Mouse (Mus musculus) cerebellum, adult 9-11 months (tissue): ENCODE results near the gene Ces1d.

Experiments
- DNase-seq: peaks from one replicate; pipeline ENCODE4 v3.0.0; 2022

Ces1d gene

DNA sequence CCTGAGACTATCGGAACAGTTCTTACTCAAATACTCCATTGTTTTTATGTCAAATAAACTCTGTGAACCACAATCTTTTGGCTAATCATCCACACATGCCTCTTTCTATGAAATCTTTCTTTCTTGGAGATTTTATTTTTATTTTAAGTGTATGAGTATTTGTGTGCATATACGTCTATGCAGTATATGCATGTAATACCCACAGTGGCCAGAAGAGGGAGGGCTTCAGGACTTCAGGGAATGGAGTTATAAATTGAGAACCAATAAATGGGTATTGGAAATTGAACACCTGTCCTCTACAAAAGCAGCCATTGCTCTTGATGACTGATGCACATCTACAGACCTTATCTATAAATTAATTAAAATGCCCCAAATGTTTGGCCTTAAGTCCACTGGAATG lies 65.4 kb downstream of the Ces1d start:
- DNase-seq: no peak

DNA sequence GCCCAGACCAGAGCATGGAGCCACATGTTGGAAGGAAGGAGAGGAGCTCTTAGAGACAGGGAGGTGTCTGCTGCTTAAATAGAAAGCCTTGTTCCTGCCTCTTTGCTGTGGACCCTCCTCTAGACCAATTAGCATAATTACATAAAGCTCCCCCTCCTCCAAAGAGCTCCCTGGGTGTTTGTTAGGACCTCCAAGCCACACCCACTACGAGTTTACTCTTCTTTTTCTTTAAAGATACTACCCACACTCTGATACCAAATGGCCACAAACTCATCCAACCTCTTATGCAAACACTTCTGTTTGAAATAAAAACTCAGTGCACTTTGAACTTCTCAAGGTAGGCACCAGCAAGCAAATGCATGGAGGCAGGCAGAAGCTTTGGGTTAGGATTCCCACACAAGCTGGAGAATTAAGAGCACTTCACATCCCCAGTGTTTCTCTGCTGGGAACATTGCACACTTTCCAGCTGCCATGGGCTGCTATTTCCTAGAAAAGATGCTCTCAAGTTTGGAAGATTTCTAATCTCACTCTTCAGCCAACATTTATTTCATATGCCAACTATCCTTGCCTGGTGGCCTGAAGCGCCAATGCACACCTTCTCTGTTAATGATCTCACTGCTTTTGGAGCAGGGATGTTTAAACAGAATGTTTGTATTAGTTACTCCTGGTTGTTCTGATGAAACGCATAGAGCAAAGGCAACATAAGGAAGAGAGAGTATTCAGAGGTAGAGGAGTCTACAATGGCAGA lies 66.2 kb downstream of the Ces1d start, which contains the start of gene Ces1c:
Gene Ces1c, minus strand, starts transcription at position 51 of the 748 bp plus-strand sequence.
- no peak for DNase-seq

DNA sequence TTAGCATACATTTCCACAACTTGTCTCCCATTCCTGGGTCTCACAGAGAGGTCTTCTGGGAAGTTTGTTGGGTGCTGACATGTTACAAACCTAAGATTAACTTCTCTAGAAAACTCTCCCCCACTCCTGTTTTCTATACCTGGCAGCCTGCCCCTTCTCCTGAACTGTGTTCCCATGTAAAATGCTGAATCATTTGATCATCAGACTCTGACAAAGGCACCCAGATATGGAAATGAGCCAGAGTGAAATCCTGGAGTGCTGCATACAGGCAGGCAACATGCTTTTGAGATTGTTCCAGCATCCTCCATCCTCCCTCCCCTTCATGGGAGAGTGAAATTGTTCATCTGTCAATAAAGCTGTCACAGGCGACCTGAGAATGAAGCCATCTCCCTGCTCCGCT lies 71.2 kb downstream of the Ces1d start:
- DNase-seq: no peak

DNA sequence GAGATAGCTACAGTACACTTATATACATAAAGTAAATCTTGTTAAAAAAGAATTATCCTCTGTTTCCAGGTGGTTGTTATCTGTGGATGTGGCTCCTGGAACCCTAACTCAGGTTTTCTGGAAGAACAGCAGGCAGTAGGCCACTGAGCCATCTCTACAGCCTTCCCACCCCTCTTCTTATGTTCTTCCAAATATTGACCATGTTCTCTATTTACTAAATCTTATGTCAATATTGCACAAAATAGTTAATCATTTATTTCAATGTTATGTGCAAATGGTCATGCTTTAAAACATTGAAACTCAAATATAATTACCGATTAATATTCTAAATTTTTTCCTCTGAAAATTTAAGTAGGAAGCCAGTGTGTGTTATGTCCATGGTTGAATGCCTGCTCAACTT lies 75.6 kb downstream of the Ces1d start:
- DNase-seq: no peak
